Mouse (Mus musculus) erythroblast, embryonic 14.5 days (primary cell): ENCODE results near the gene R3hdm2.

Experiments
- GATA1 ChIP-seq: IDR thresholded peaks from 2 replicates; pipeline ENCODE4 v1.6.1; 2012; ENCODE audit warnings: low read length, inconsistent platforms, mixed read lengths
- TAL1 ChIP-seq: IDR thresholded peaks from 3 replicates; pipeline ENCODE4 v1.6.1; 2012; ENCODE audit warnings: low read length, inconsistent platforms, mixed read lengths

GRCm38 (mm10) chr10:127380251-127380691 lies at the start of gene R3hdm2:
- TF ChIP-seq GATA1 = no peak
- TF ChIP-seq TAL1 = no peak
